Comparison of ENCODE assay signal across 12 mouse cellular contexts in the genomic region with DNA sequence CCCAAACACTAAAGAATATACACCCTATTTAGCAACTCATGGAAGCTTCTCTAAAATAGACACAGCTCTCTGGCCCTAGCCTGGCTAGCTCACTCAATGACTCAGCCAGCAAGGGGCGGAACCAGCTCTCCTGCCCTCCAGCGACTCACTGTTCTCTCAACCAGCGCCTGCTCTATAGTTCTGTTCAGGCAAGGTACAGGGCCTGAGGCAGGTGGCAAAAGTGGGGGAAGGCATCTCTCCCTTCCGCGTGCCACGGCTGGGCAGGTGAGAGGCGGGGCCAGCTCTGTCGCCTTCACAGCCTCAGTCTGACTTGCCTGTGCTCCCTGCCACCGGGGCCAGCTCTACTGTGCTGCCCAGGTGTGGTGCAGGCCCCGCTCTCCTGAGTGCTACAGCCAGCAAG. TPM values are rescaled to one million over a fixed set of nuclear protein-coding genes. Genes with fewer than 3 reads are reported as not detected.
DNase-seq lines count a peak whose midpoint lies in the region; ATAC-seq lines count a peak whose summit lies in the region.
"Had no signal": no experiment of that assay in that cellular context is flagged by ENCODE, and none has a peak within 500 bp of the region (broad histone marks: within the 10 kb centered on the region; RNA-seq: fewer than 3 reads in every experiment).

No protein-coding gene starts in this region.

- no peaks in the 10 kb centered on the region for H3K36me3 ChIP-seq in midbrain, embryonic 11.5 days (ENCODE audit: control insufficient read depth, insufficient read depth, low read length)
- H3K36me3 ChIP-seq: hindbrain, embryonic 13.5 days; limb, embryonic 12.5 days had no signal

- WGBS in midbrain, embryonic 11.5 days, result 67% methylated on average over 10 of the region's 10 CpGs

- no peak for ATAC-seq in midbrain, embryonic 11.5 days (ENCODE audit: low FRiP score)

- no peak overlapping the region for H3K4me3 ChIP-seq in midbrain, embryonic 11.5 days (ENCODE audit: low read depth, low read length)
- H3K4me3 ChIP-seq: hindbrain, embryonic 13.5 days; limb, embryonic 12.5 days had no signal

- no peaks in the 10 kb centered on the region for H3K9me3 ChIP-seq in midbrain, embryonic 11.5 days (ENCODE audit: control insufficient read depth, low read length)
- H3K9me3 ChIP-seq: hindbrain, embryonic 13.5 days had no signal

- no peaks in the 10 kb centered on the region for H3K27me3 ChIP-seq in midbrain, embryonic 11.5 days (ENCODE audit: control insufficient read depth, insufficient read depth, low read length)
- H3K27me3 ChIP-seq: hindbrain, embryonic 13.5 days; limb, embryonic 12.5 days had no signal

- H3K9ac ChIP-seq in midbrain, embryonic 11.5 days (ENCODE audit: low read length), result no peak overlapping the region
- H3K9ac ChIP-seq: hindbrain, embryonic 13.5 days; limb, embryonic 12.5 days had no signal

- DNase-seq in adrenal gland, adult 2 months, result peak; percentile 61
- DNase-seq in adrenal gland, adult 18-20 months (ENCODE audit: low spot score in 2 of 2), result no peak
- peak; percentile 46 for DNase-seq in 3134 (ENCODE audit: extremely low read depth, insufficient read length, low spot score)
- DNase-seq in adrenal gland, postnatal 36 days, result peak; percentile 65 to 75
- peak; percentile 31 for DNase-seq in kidney, postnatal 10 days
- DNase-seq in gastrocnemius, postnatal 10 days, result no peak
- DNase-seq in midbrain, embryonic 11.5 days (ENCODE audit: low spot score, missing footprints), result no peak
- DNase-seq in heart, adult 11 months, result no peak
- DNase-seq: B cell, adult 2 months; right cerebral cortex, adult 18-20 months had no signal

- no peak overlapping the region for H3K27ac ChIP-seq in midbrain, embryonic 11.5 days (ENCODE audit: low read depth, low read length)
- H3K27ac ChIP-seq: hindbrain, embryonic 13.5 days; limb, embryonic 12.5 days had no signal

- no peaks in the 10 kb centered on the region for H3K4me1 ChIP-seq in midbrain, embryonic 11.5 days (ENCODE audit: control insufficient read depth, insufficient read depth, low read length)
- H3K4me1 ChIP-seq: hindbrain, embryonic 13.5 days; limb, embryonic 12.5 days had no signal

- H3K4me2 ChIP-seq in midbrain, embryonic 11.5 days, result no peak overlapping the region
- H3K4me2 ChIP-seq: hindbrain, embryonic 13.5 days; limb, embryonic 12.5 days had no signal

RNA-seq across cellular contexts. Expression of a gene that starts 0.5 kb away (rescaled TPM):
- 100 to 1,000 TPM in 1 of 2 experiments, 10 to 100 TPM in 1; 33.2 to 130 TPM for total RNA-seq in adrenal gland, adult 2 months (2021)
- 7.1 and 7.6 TPM in 2 replicates for polyA plus RNA-seq in adrenal gland, adult 2 months (2012; rRNA removed)
- total RNA-seq in adrenal gland, adult 18-20 months (2021), result 100 to 1,000 TPM in 1 of 2 experiments, 10 to 100 TPM in 1; 39.0 to 120 TPM
- 100 to 1,000 TPM in 1 of 2 experiments, 10 to 100 TPM in 1; 80.4 to 224 TPM for total RNA-seq in adrenal gland, postnatal 36 days (2021)
- 10 to 100 TPM; 21.6 to 22.2 TPM for total RNA-seq in gastrocnemius, postnatal 10 days (2021)
- 103 and 105 TPM in 2 replicates for polyA plus RNA-seq in midbrain, embryonic 11.5 days (2014; fragmentation: Nextera tagmentation; extraction: Ambion mirVana)

RNA-seq across cellular contexts. Expression of a gene that starts 38.1 kb away (rescaled TPM):
- 1 to 10 TPM; 6.9 to 8.8 TPM for total RNA-seq in adrenal gland, adult 2 months (2021)
- 4.7 and 5.7 TPM in 2 replicates for polyA plus RNA-seq in adrenal gland, adult 2 months (2012; rRNA removed)
- total RNA-seq in adrenal gland, adult 18-20 months (2021), result 1 to 10 TPM; 5.4 to 6.8 TPM
- 10 to 100 TPM in 1 of 2 experiments, 1 to 10 TPM in 1; 9.2 to 11.3 TPM for total RNA-seq in adrenal gland, postnatal 36 days (2021)
- total RNA-seq in gastrocnemius, postnatal 10 days (2021), result 1 to 10 TPM; 3.6 to 4.3 TPM
- polyA plus RNA-seq in midbrain, embryonic 11.5 days (2014; fragmentation: Nextera tagmentation; extraction: Ambion mirVana), result 49.6 and 50.9 TPM in 2 replicates

Comparison
In these comparisons a context has a peak if more than half of its experiments do, and no peak if none do; other contexts are left out.
1. DNase-seq: peak in adrenal gland, adult 2 months (single experiment), 3134 (single experiment), adrenal gland, postnatal 36 days (2 of 2) and kidney, postnatal 10 days (single experiment); none in adrenal gland, adult 18-20 months (0 of 2), gastrocnemius, postnatal 10 days (single experiment), midbrain, embryonic 11.5 days (single experiment) and heart, adult 11 months (single experiment).